Mouse (Mus musculus): ENCODE results near the gene Tmsb15b1. TPM values are rescaled to one million over a fixed set of nuclear protein-coding genes. Genes with fewer than 3 reads are reported as not detected.
A peak's percentile ranks its signal among the peaks of the same experiment; 100 is the strongest.
"Not testable (repeated sequence)": the region's sequence is repeated elsewhere in the genome, so short reads cannot be mapped to it uniquely, and the experiment has no call there.

Tmsb15b1 gene
- polyA plus RNA-seq, 1 experiment from 2014 or later, result 29.2 TPM

DNA sequence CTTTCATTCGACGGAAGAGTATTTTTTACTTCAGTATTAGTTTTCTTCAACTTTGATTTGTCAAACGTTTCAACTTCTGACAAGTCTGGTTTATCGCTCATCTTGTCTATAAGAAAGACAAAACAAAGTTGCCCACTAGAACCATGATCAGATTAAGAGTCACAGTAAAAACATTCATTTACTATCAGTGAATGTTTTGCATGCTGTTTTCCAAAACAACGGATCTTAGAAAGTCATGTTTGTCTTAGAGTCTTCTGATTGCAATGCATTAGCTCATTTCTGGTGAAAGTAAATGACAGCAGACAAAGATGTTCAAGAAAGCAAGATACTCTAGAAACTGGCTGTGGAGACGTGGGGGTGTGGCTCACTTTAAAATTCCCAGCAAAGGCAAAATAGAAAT lies 1.3 kb downstream of the Tmsb15b1 start, which contains the start of gene Tmsb15b2:
TSS of gene Tmsb15b2 (minus strand) at position 101 of the 400 bp plus-strand sequence.
- peak within 1 kb of the TSS; percentile 46 for H3K4me3 ChIP-seq
- 89% methylated on average over 6 of the region's 6 CpGs for WGBS
- not testable (repeated sequence) for H3K4me1 ChIP-seq (replicated peaks); H3K9me3 ChIP-seq; H3K27ac ChIP-seq (replicated peaks); H3K27me3 ChIP-seq; ATAC-seq (ENCODE audit: low FRiP score, low read depth); H3K36me3 ChIP-seq
- peak within 1 kb of the TSS; percentile 52 for H3K9ac ChIP-seq
- peak within 1 kb of the TSS; percentile 60 for H3K4me2 ChIP-seq

DNA sequence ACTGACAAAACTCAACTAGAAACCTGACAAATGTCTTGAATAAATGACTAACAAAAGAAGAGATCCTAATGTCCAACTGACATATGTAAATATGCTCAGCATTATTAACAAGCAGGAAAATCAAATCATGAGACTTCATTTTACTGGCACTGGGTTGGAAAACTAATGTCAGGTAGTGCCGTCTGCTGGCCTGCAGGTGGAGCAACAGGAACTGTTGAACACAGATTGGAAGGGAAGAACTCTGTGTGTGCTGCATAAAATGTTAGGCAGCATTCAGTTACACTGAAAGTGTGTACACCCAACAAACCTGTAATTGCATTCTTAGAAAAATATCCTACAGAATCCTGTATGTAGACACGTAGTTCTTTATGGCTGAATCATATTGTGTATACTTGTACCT lies 17.0 kb downstream of the Tmsb15b1 start:
- Histone ChIP-seq H3K27me3 (no peaks in the 10 kb centered on the region), H3K36me3 (no peaks in the 10 kb centered on the region), H3K4me3 (no peak overlapping the region), H3K4me2 (no peak overlapping the region), H3K9me3 (no peaks in the 10 kb centered on the region), H3K27ac (replicated peaks) (no peak overlapping the region), H3K9ac (no peak overlapping the region), H3K4me1 (replicated peaks) (no peaks in the 10 kb centered on the region)
- WGBS, result 28% methylated on average over 2 of the region's 2 CpGs
- ATAC-seq (ENCODE audit: low FRiP score, low read depth), result no peak

DNA sequence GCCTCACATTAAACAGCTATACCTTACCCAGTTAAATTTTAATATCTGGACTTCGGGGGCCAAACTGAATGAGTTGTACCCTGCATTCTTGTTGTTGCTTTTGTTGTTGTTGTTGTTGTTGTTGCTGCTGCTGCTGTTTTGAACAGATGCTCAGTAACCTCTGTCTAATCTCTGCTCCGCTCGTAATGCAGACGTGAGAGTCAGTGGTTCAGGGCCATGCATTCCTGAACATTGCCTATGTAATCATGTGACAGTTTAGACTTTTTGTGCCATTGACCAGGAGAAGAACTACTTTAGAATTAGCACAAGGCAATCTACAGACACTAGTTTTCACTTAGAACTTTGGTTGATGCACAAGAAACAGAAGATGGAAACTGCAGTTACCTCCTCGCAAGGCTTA lies 18.4 kb downstream of the Tmsb15b1 start:
- not testable (repeated sequence) for H3K27me3 ChIP-seq; H3K36me3 ChIP-seq; H3K9ac ChIP-seq; H3K4me1 ChIP-seq (replicated peaks); H3K9me3 ChIP-seq; H3K27ac ChIP-seq (replicated peaks)
- peak overlapping the region; percentile 52 for H3K4me2 ChIP-seq
- ATAC-seq (ENCODE audit: low FRiP score, low read depth), result peak; percentile 17
- 51% methylated on average over 5 of the region's 5 CpGs for WGBS
- H3K4me3 ChIP-seq, result peak overlapping the region; percentile 46

DNA sequence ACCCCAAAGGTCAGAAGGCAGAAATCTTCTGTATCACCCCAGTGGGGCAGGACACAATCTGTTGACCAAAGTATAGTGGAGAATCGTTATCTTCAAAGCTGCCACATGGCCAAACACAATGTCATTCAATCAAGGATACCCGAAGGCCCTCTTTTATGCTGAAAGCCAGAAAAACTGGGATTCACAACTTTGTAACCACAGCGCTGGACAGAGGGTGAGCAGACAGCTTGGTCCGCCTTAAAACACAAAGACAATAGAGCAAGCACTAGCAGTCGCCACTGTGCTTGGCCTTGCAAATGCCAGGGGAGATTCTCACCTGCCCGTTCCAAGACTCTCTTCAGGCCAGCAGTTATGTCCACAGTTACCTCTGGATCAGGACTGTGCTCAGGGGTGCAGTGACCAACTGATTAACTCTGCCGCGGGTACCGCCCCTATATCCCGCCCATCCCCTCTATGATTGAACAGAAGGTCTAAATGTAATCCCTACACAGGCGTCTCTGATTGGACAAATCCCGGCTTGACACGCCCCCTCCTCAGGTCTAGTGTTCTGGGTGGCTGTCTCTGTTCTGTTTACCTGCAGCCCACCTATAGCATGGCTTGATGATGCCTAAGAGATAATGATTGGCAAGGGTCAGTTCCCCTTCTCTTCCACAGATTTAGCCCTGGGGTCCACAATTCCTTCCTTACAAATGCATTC lies 18.9 kb downstream of the Tmsb15b1 start:
- not testable (repeated sequence) for H3K4me1 ChIP-seq (replicated peaks); H3K9me3 ChIP-seq; H3K36me3 ChIP-seq; H3K27ac ChIP-seq (replicated peaks); H3K27me3 ChIP-seq
- peak; percentile 100 for ATAC-seq (ENCODE audit: low FRiP score, low read depth)
- WGBS, result 31% methylated on average over 13 of the region's 13 CpGs
- Histone ChIP-seq H3K4me2 (peak overlapping the region; percentile 52), H3K9ac (peak overlapping the region; percentile 45), H3K4me3 (peak overlapping the region; percentile 46)

DNA sequence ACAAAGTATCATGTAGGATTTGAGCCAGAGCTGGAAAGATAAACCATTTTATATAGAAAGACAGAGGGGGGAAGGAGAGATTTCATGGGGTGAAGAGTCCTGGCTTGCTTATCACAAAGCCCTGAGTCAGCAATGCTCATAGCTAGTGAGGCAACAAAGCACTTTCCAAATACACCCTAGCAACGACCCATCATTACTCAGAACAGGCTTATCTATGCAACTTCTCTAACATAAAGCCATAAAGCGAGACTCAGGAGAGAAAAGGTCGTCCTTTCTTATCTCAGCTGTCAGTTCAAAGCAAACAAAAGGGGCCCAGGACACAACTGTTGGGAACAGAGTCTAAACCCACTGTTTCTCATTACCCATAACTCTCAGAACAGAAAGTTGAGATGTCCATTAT lies 38.7 kb downstream of the Tmsb15b1 start:
- no peaks in the 10 kb centered on the region for H3K36me3 ChIP-seq
- H3K4me3 ChIP-seq, result no peak overlapping the region
- H3K27me3 ChIP-seq, result no peaks in the 10 kb centered on the region
- no peak overlapping the region for H3K27ac ChIP-seq (replicated peaks)
- H3K4me1 ChIP-seq (replicated peaks), result no peaks in the 10 kb centered on the region
- 58% methylated on average over 3 of the region's 3 CpGs for WGBS
- H3K9ac ChIP-seq, result no peak overlapping the region
- H3K4me2 ChIP-seq, result no peak overlapping the region
- no peaks in the 10 kb centered on the region for H3K9me3 ChIP-seq
- ATAC-seq (ENCODE audit: low FRiP score, low read depth), result no peak

DNA sequence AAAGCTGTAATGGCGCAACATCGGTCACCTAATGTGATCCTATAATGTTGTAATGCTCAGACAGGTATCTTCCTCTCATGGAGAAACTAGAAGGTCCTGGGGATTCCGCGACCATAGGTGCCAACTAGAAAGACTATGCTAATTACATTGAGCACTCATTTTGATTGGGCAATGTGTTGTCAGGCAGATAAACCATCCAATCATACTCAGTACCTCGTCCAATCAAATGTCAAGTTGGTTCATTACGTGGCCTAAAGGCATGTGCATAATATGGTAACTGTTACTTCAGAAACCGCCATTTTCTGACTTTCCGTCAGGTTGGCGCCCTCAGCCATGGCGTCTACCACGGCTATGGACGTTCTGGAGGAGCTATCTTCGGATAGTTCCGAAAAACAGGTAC lies 49.6 kb downstream of the Tmsb15b1 start, which contains the start of gene H2bfm:
TSS of gene H2bfm (plus strand) at position 295 of the 400 bp plus-strand sequence.
- no peak within 1 kb of the TSS for H3K9ac ChIP-seq
- H3K27me3 ChIP-seq, result no peaks in the 10 kb centered on the region
- no peaks in the 10 kb centered on the region for H3K4me1 ChIP-seq (replicated peaks)
- H3K4me3 ChIP-seq, result no peak within 1 kb of the TSS
- H3K9me3 ChIP-seq, result no peaks in the 10 kb centered on the region
- H3K27ac ChIP-seq (replicated peaks), result no peak within 1 kb of the TSS
- no peak for ATAC-seq (ENCODE audit: low FRiP score, low read depth)
- WGBS, result 93% methylated on average over 14 of the region's 14 CpGs
- H3K4me2 ChIP-seq, result no peak within 1 kb of the TSS
- no peaks in the 10 kb centered on the region for H3K36me3 ChIP-seq

DNA sequence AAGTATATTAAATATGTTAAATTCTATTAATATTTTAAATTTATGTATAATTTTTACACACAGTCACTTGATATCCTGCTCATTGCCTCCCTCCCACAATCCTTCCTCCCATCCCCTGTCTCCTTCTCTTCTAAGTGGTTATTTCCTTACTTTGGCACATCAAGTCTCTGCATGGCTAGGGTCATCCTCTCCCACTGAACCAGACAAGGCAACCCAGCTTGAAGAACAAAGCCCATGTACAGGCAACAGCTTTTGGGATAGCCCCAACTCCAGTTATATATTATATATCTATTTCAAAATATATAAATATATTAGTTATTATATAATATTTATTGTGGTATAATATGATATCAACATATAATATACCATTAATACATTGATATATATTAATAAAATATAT lies 50.8 kb downstream of the Tmsb15b1 start:
- no peaks in the 10 kb centered on the region for H3K9me3 ChIP-seq
- ATAC-seq (ENCODE audit: low FRiP score, low read depth), result no peak
- no peak overlapping the region for H3K4me3 ChIP-seq
- H3K4me2 ChIP-seq, result no peak overlapping the region
- H3K4me1 ChIP-seq (replicated peaks), result no peaks in the 10 kb centered on the region
- no peaks in the 10 kb centered on the region for H3K27me3 ChIP-seq
- no peak overlapping the region for H3K9ac ChIP-seq
- no peak overlapping the region for H3K27ac ChIP-seq (replicated peaks)
- no peaks in the 10 kb centered on the region for H3K36me3 ChIP-seq

Other genes with a start within 250 kb of the Tmsb15b1 start
- gene Morf4l2, start 233.2 kb downstream of the Tmsb15b1 start, polyA plus RNA-seq (2015; fragmentation: Nextera tagmentation; extraction: Ambion mirVana), result 523 and 538 TPM in 2 replicates
- 0.09 and 0.13 TPM in 2 replicates for gene Glra4, start 196.7 kb downstream of the Tmsb15b1 start, polyA plus RNA-seq (2015; fragmentation: Nextera tagmentation; extraction: Ambion mirVana)
- 15.0 and 16.4 TPM in 2 replicates for gene Plp1, start 154.2 kb downstream of the Tmsb15b1 start, polyA plus RNA-seq (2015; fragmentation: Nextera tagmentation; extraction: Ambion mirVana)
- 21.3 and 24.2 TPM in 2 replicates for gene Rab9b, start 108.1 kb downstream of the Tmsb15b1 start, polyA plus RNA-seq (2015; fragmentation: Nextera tagmentation; extraction: Ambion mirVana)
- not detected in 2 replicates for gene H2bfm, start 49.5 kb downstream of the Tmsb15b1 start, polyA plus RNA-seq (2015; fragmentation: Nextera tagmentation; extraction: Ambion mirVana)
- 78.8 and 84.8 TPM in 2 replicates for gene Tmsb15b2, start 1.4 kb downstream of the Tmsb15b1 start, polyA plus RNA-seq (2015; fragmentation: Nextera tagmentation; extraction: Ambion mirVana)
- gene Tmsb15l, start within 50 bp of the Tmsb15b1 start, polyA plus RNA-seq (2015; fragmentation: Nextera tagmentation; extraction: Ambion mirVana), result 7.5 and 8.4 TPM in 2 replicates
- 409 and 412 TPM in 2 replicates for gene Zcchc18, start 16.3 kb upstream of the Tmsb15b1 start, polyA plus RNA-seq (2015; fragmentation: Nextera tagmentation; extraction: Ambion mirVana)
- gene Slc25a53, start 61.4 kb upstream of the Tmsb15b1 start, polyA plus RNA-seq (2015; fragmentation: Nextera tagmentation; extraction: Ambion mirVana), result 12.1 and 14.6 TPM in 2 replicates
- 7.2 and 7.3 TPM in 2 replicates for gene Fam199x, start 72.7 kb upstream of the Tmsb15b1 start, polyA plus RNA-seq (2015; fragmentation: Nextera tagmentation; extraction: Ambion mirVana)
- not detected in 2 replicates for gene Esx1, start 145.2 kb upstream of the Tmsb15b1 start, polyA plus RNA-seq (2015; fragmentation: Nextera tagmentation; extraction: Ambion mirVana)

Data from hindbrain, embryonic 15.5 days (tissue).